Mouse (Mus musculus): Measurements from ENCODE around the gene Slc22a5.

GRCm38 (mm10) chr11:53819511-53819910 is 71.9 kb downstream of the Slc22a5 start:
- no peak for TF ChIP-seq POLR2A (IDR thresholded peaks at IDR 0.05; ENCODE audit: insufficient read depth, low read depth, low read length)
- no peak for TF ChIP-seq EP300 (IDR thresholded peaks at IDR 0.05; ENCODE audit: insufficient read depth, low read depth, low read length)
